Mouse (Mus musculus) heart, embryonic 14.5 days (tissue): Measurements from ENCODE around the gene Tmem269. TPM values are rescaled to one million over a fixed set of nuclear protein-coding genes. Genes with fewer than 3 reads are reported as not detected.

Source experiments
- ATAC-seq: fragments of 200-750 bp; cut with Nextera tagmentation; 2 replicates; pipeline ENCODE4 v1.8.0; 2017; ENCODE audit warnings: low read depth, moderate TSS enrichment; ENCODE audit not compliant: insufficient number of reproducible peaks, insufficient read depth, low FRiP score
- H3K27ac ChIP-seq, 2 experiments: fragments of 200-500 bp in 1 of 2; fragments of 300-500 bp in 1 of 2; sonication (generic) in 1 of 2; replicated peaks in 1 of 2; 2 replicates each; pipeline ENCODE4 v1.5.1; 2012 to 2014; ENCODE audit warnings: low read depth in 2 of 2, low read length in 2 of 2, control low read depth in 1 of 2, mild to moderate bottlenecking in 1 of 2, mixed read lengths in 1 of 2; ENCODE audit not compliant: control insufficient read depth in 1 of 2, insufficient read depth in 1 of 2
- H3K27me3 ChIP-seq: fragments of 300-500 bp; sonication (generic); 2 replicates; pipeline ENCODE4 v1.6.1; 2014; ENCODE audit warnings: mild to moderate bottlenecking, low read length, control low read depth; ENCODE audit not compliant: control insufficient read depth, insufficient read depth
- H3K36me3 ChIP-seq: fragments of 300-500 bp; sonication (generic); 2 replicates; pipeline ENCODE4 v1.6.1; 2014; ENCODE audit warnings: mild to moderate bottlenecking, control low read depth, low read length, mixed read lengths; ENCODE audit not compliant: control insufficient read depth, insufficient read depth
- H3K4me1 ChIP-seq, 2 experiments: fragments of 200-500 bp in 1 of 2; fragments of 300-500 bp in 1 of 2; sonication (generic) in 1 of 2; 2 replicates each; pipeline ENCODE4 v1.6.1; 2012 to 2014; ENCODE audit warnings: low read length in 2 of 2, control low read depth in 1 of 2, mixed read lengths in 1 of 2; ENCODE audit not compliant: control insufficient read depth in 2 of 2, insufficient read depth in 2 of 2
- H3K4me2 ChIP-seq: fragments of 300-500 bp; sonication (generic); 2 replicates; pipeline ENCODE4 v1.6.1; 2014; ENCODE audit warnings: mild to moderate bottlenecking, low read length
- H3K4me3 ChIP-seq, 2 experiments: fragments of 200-500 bp in 1 of 2; fragments of 300-500 bp in 1 of 2; sonication (generic) in 1 of 2; 2 replicates each; pipeline ENCODE4 v1.5.1; 2012 to 2014; ENCODE audit warnings: low read length in 2 of 2, mild to moderate bottlenecking in 2 of 2, control low read depth in 1 of 2, low read depth in 1 of 2, moderate library complexity in 1 of 2; ENCODE audit not compliant: control insufficient read depth in 1 of 2, insufficient read depth in 1 of 2
- H3K9ac ChIP-seq: fragments of 300-500 bp; sonication (generic); 2 replicates; pipeline ENCODE4 v1.6.1; 2014; ENCODE audit warnings: mild to moderate bottlenecking, low read length
- H3K9me3 ChIP-seq: fragments of 300-500 bp; sonication (generic); 2 replicates; pipeline ENCODE4 v1.6.1; 2016; ENCODE audit warnings: low read length, control low read depth; ENCODE audit not compliant: control insufficient read depth
- WGBS: fragments of 180-500 bp; shearing (Covaris S2); extraction: QIAGEN DNeasy Blood & Tissue Kit; methylation state at CpG from one replicate; pipeline ENCODE4 v1.1.7; 2014; 5-methylcytosine and 5-hydroxymethylcytosine counted together
- polyA plus RNA-seq: library from polyadenylated mRNA; unstranded; fragments of >200 nt; fragmentation: Nextera tagmentation; extraction: Ambion mirVana; gene quantifications from 2 replicates; pipeline ENCODE4 v1.2.1, GENCODE M21; 2014

Gene Tmem269
- polyA plus RNA-seq, 1 experiment from 2014 or later, result 0.19 TPM

DNA sequence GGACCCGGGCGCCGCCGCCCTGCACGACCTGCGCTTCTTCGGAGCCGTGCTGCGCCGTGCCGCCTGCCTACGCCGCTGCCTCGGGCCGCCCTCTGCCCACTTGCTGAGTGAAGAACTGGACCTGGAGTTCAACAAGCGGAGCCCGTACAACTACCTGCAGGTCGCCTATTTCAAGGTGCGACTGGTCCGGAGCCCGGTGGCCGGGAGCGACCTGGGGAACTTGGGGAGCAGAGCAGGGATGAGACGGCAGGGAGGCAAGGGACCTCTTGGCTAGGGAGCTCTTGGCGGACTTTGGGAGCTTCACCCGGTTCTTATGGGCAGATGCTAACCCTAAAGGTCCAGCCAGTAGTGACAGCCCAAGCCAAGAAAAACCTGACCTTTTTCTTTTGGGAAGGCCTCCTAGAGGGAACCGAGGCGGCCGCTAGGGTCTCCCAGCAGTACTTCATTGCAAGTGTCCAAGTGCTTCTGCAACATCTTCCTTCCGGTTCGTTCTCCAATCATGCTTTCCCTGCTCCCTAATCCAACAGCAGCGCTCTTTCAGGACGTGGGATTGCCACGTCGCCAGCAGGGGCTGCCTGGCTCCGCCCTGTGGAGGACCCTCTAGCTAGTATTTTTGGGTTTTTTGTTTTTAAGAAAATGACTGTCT, 15.4 kb upstream of the Tmem269 start:
- H3K27me3 ChIP-seq, result no peaks in the 10 kb centered on the region
- H3K4me1 ChIP-seq, result peaks cover 0 to 18% of the 10 kb centered on the region in 2 experiments; a peak in 2 of 4 replicates
- H3K27ac ChIP-seq, result peak overlapping the region; percentile 23 to 67
- peaks cover 29% of the 10 kb centered on the region for H3K36me3 ChIP-seq
- peak overlapping the region; percentile 72 to 89 for H3K4me3 ChIP-seq
- no peaks in the 10 kb centered on the region for H3K9me3 ChIP-seq
- peak overlapping the region; percentile 85 for H3K9ac ChIP-seq
- peak; percentile 32; the same call in 1 of the 2 replicates for ATAC-seq
- H3K4me2 ChIP-seq, result peak overlapping the region; percentile 83
- under 1% methylated on average over 36 of the region's 36 CpGs for WGBS

GRCm38 (mm10) chr4:119232410-119233255, 14.6 kb upstream of the Tmem269 start, which contains the start of the genes AU022252 and P3h1:
AU022252 (minus strand) TSS chr4:119232712.
P3h1 (plus strand) TSS chr4:119232915.
- Histone ChIP-seq H3K36me3 (peaks cover 30% of the 10 kb centered on the region), H3K4me2 (peak within 1 kb of the TSS; percentile 83), H3K4me3 (peak within 1 kb of the TSS; percentile 72 to 89), H3K4me1 (peaks cover 0 to 18% of the 10 kb centered on the region in 2 experiments; a peak in 2 of 4 replicates), H3K27ac (peak within 1 kb of the TSS; percentile 23 to 67), H3K9ac (peak within 1 kb of the TSS; percentile 95), H3K9me3 (no peaks in the 10 kb centered on the region), H3K27me3 (no peaks in the 10 kb centered on the region)
- ATAC-seq, result peak; percentile 96
- under 1% methylated on average over 71 of the region's 71 CpGs for WGBS

GRCm38 (mm10) chr4:119226751-119227150, 8.7 kb upstream of the Tmem269 start:
- H3K27ac ChIP-seq, result no peak overlapping the region
- no peaks in the 10 kb centered on the region for H3K27me3 ChIP-seq
- H3K4me1 ChIP-seq, result peaks cover 0 to 5% of the 10 kb centered on the region in 2 experiments; a peak in 2 of 4 replicates
- peaks cover 49% of the 10 kb centered on the region for H3K36me3 ChIP-seq
- H3K4me3 ChIP-seq, result no peak overlapping the region
- H3K9me3 ChIP-seq, result no peaks in the 10 kb centered on the region
- WGBS, result 94% methylated on average over 11 of the region's 11 CpGs
- no peak for ATAC-seq
- H3K9ac ChIP-seq, result no peak overlapping the region
- H3K4me2 ChIP-seq, result no peak overlapping the region

DNA sequence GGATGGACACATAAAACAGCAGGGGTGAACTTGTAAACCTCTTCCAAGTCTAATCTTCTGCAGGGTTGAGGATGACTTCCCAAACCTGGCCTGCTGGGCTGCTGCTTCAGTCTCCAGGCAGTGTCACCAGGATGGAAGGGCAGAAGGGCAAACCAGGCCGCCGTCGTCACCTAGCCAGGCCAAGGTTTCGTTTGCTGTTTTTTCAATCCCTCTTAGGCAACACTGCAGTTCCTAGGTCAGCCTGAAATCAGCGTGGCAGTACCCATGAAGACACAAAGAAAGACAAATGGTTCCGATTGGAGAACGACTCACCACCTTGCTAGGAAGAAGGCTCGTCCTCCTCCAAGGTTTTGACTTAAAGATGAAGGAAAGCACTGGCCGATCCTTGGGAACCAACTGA, 7.7 kb upstream of the Tmem269 start:
- Histone ChIP-seq H3K9me3 (no peaks in the 10 kb centered on the region), H3K27ac (no peak overlapping the region)

DNA sequence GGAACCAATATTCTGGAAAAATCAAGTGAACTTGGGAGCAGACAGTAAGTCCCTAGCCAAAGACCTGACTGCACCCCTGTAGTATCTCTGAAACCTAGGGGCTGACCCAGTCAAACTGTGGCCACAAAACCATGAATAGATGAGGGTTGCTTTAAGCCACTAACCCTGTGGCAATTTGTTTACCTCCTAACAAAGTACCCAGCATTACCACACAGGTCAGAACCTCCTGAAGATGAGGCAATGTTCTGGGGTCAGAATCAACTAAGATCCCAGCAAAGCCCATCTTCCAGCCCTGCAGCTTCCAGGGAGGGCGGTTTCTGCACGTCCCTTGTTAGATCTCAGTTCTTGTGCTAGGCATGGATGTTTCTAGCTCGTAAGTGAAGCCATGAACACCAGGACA, 6.5 kb upstream of the Tmem269 start:
- no peak overlapping the region for H3K27ac ChIP-seq
- H3K27me3 ChIP-seq, result no peaks in the 10 kb centered on the region
- peaks cover 49% of the 10 kb centered on the region for H3K36me3 ChIP-seq
- ATAC-seq, result no peak
- H3K4me1 ChIP-seq, result no peaks in the 10 kb centered on the region
- no peak overlapping the region for H3K9ac ChIP-seq
- no peaks in the 10 kb centered on the region for H3K9me3 ChIP-seq
- H3K4me2 ChIP-seq, result no peak overlapping the region
- H3K4me3 ChIP-seq, result no peak overlapping the region
- WGBS, result 91% methylated on average over 3 of the region's 3 CpGs

More for the DNA sequence above, 7.7 kb upstream of the Tmem269 start:
- H3K36me3 ChIP-seq, result peaks cover 49% of the 10 kb centered on the region
- no peak overlapping the region for H3K4me3 ChIP-seq
- no peak for ATAC-seq
- H3K4me2 ChIP-seq, result no peak overlapping the region
- H3K9ac ChIP-seq, result no peak overlapping the region
- WGBS, result 86% methylated on average over 9 of the region's 9 CpGs
- no peaks in the 10 kb centered on the region for H3K27me3 ChIP-seq
- no peaks in the 10 kb centered on the region for H3K4me1 ChIP-seq

DNA sequence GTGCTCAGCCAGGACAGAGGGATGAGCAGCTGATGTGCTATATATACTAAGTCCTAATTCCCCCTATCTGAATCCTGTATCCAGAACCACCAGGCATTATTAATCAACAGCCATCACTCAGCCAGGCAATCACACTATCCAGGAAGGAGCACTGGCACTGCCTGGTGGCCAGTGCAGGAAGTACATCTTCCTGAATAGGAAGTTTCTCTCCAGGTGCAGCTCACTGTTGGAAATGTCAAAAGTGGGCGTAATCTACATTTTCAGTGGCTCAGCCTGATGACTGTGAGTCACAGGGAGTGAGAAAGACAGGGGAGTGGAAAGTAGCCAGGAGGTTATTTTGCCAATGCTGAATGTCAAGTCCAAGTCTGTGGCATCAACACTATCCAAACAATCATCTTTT, 5.7 kb upstream of the Tmem269 start:
- no peak overlapping the region for H3K4me3 ChIP-seq
- H3K9me3 ChIP-seq, result no peaks in the 10 kb centered on the region
- H3K27ac ChIP-seq, result no peak overlapping the region
- no peak for ATAC-seq
- no peaks in the 10 kb centered on the region; a peak in 1 of 4 replicates for H3K4me1 ChIP-seq
- H3K27me3 ChIP-seq, result no peaks in the 10 kb centered on the region
- no peak overlapping the region for H3K4me2 ChIP-seq
- H3K36me3 ChIP-seq, result peaks cover 49% of the 10 kb centered on the region
- no peak overlapping the region for H3K9ac ChIP-seq
- WGBS, result 86% methylated on average over 1 of the region's 1 CpGs

GRCm38 (mm10) chr4:119216667-119217066, 1.4 kb downstream of the Tmem269 start:
- WGBS, result 67% methylated on average over 8 of the region's 8 CpGs
- no peaks in the 10 kb centered on the region for H3K27me3 ChIP-seq
- peak; percentile 68; the same call in 1 of the 2 replicates for ATAC-seq
- H3K4me1 ChIP-seq, result peaks cover 15 to 18% of the 10 kb centered on the region in 2 experiments; a peak in 3 of 4 replicates
- H3K36me3 ChIP-seq, result no peaks in the 10 kb centered on the region
- H3K9ac ChIP-seq, result no peak overlapping the region
- H3K4me3 ChIP-seq, result no peak overlapping the region
- no peak overlapping the region for H3K27ac ChIP-seq
- H3K4me2 ChIP-seq, result no peak overlapping the region
- no peaks in the 10 kb centered on the region for H3K9me3 ChIP-seq
